Mouse (Mus musculus) E14TG2a.4 (cell line): ENCODE data around the gene Spaar.

Experiments used
- H3K27me3 ChIP-seq: 2 replicates; pipeline ENCODE4 v1.6.1; 2014; ENCODE audit warnings: low read length, control low read depth; ENCODE audit not compliant: insufficient read depth
- H3K36me3 ChIP-seq: 2 replicates; pipeline ENCODE4 v1.6.1; 2014; ENCODE audit warnings: low read length, control low read depth; ENCODE audit not compliant: insufficient read depth
- H3K4me1 ChIP-seq: replicated peaks from 2 replicates; pipeline ENCODE4 v1.6.1; 2014; ENCODE audit warnings: low read depth, low read length, control low read depth
- H3K4me3 ChIP-seq: replicated peaks from 2 replicates; pipeline ENCODE4 v1.5.1; 2014; ENCODE audit warnings: mild to moderate bottlenecking, low read length
- H3K9me3 ChIP-seq: 2 replicates; pipeline ENCODE4 v1.6.1; 2014; ENCODE audit warnings: low read length, control low read depth
- CTCF ChIP-seq: conservative IDR thresholded peaks from 2 replicates; pipeline ENCODE4 v1.5.1; 2014; ENCODE audit warnings: low read length
- NANOG ChIP-seq: IDR thresholded peaks from 2 replicates; pipeline ENCODE4 v1.6.1; 2014; ENCODE audit warnings: borderline replicate concordance, low read length, mixed read lengths
- POU5F1 ChIP-seq: IDR thresholded peaks from 2 replicates; pipeline ENCODE4 v1.6.1; 2014; ENCODE audit warnings: low read length, borderline replicate concordance

Gene Spaar

DNA sequence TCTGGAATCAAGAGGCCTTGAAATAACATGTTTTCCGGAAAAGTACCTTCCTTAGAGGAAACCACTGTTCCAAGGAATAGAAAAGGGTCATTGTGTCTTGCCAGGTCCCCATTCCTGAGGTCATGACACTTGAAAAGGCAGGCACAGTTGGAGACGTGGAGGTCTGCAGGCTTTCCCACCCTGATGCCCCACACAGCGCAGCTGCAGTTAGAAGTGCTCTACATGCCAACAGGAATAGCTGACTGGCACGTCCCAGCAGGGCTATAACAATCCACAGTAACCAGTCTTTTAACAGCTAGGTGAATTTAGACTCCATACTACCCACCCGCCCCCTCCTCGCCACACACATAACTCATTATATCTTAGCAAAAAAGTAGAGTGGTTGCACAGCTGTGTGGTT, 7.3 kb downstream of the Spaar start:
- H3K36me3 ChIP-seq, result no peaks in the 10 kb centered on the region
- H3K9me3 ChIP-seq, result no peaks in the 10 kb centered on the region
- H3K4me3 ChIP-seq, result no peak overlapping the region
- H3K4me1 ChIP-seq, result peaks cover 30% of the 10 kb centered on the region
- TF ChIP-seq CTCF (no peak), NANOG (no peak), POU5F1 (no peak)
- peaks cover 15% of the 10 kb centered on the region for H3K27me3 ChIP-seq

DNA sequence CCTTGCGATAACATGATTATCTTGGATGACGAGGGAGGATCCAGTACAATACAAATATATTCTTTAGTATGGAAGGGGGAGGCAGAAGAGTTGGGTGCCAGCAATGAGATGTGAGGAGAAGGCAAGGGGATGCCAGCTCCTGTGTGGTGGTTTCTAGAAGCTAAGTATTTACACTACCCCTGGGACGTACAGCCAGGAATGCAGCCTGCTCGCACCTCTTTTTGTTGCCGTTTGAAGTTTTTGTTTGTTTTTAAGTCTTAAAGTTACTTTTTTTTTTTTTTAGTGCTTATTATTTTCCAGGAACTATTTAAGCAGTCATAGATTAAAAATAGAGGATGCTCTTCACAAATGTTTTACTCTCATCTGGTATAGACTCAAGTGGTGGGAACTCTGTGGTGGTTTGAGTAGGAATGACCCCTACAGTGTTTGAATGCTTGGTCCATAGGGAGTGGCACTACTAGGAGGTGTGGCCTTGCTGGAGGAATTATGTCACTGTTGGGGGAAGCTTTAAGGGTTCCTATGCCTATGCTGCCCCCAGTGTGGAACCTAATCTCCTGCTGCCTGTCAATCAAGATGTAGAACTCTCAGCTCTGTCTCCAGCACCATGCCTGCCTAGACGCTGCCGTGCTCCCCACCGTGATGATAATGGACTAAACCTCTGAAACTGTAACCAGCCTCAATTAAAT, 9.3 kb downstream of the Spaar start:
- no peaks in the 10 kb centered on the region for H3K9me3 ChIP-seq

DNA sequence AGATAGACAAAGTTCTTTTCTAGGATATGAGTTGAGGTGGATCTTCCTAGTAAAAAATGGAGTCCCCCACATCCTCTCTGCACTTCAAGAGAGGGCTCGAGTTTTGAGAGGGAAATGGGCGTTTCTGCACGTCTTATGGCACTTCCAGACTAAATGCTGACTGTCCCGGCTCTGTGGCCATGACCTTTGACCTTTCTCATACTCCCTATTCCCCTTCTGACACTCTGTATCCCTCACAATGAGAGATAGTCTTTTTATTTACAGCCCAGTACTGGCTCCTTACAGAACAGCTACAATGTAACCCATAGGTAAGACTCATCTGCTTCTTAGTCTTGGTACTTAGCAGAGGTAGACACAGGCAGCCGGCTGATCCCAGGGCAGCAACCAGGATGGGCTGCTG, 11.7 kb downstream of the Spaar start:
- peaks cover 63% of the 10 kb centered on the region for H3K4me1 ChIP-seq
- no peaks in the 10 kb centered on the region for H3K36me3 ChIP-seq
- TF ChIP-seq POU5F1, result no peak
- TF ChIP-seq CTCF, result no peak
- H3K4me3 ChIP-seq, result no peak overlapping the region
- peaks cover 5% of the 10 kb centered on the region; the same call in 1 of the 2 replicates for H3K27me3 ChIP-seq
- no peaks in the 10 kb centered on the region for H3K9me3 ChIP-seq

More for the DNA sequence above, 9.3 kb downstream of the Spaar start:
- H3K36me3 ChIP-seq, result no peaks in the 10 kb centered on the region
- peaks cover 46% of the 10 kb centered on the region for H3K4me1 ChIP-seq
- TF ChIP-seq NANOG, result no peak
- H3K4me3 ChIP-seq, result no peak overlapping the region
- peaks cover 5% of the 10 kb centered on the region; the same call in 1 of the 2 replicates for H3K27me3 ChIP-seq

DNA sequence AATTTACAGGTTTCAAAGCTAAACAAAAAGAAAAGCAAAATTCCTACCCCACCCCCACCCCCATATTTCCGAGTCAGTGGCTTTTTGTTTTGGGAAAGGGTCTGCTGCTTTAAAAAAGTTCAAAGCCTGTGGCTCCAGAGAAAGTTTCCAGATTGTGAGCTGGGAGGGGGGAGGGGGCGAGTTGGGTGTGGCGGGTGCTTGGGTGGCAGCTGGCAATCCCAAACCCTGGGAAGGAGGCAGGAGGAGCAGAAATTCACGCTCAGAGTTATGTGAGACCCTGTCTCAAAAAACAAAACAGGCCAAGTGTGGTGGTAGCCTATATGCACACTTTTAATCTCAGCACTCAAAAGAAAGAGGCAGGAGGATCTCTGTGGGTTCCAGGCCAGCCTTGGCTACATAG, 12.8 kb downstream of the Spaar start:
- Histone ChIP-seq H3K9me3 (no peaks in the 10 kb centered on the region), H3K27me3 (peaks cover 5% of the 10 kb centered on the region; the same call in 1 of the 2 replicates), H3K4me3 (peak overlapping the region; percentile 23), H3K4me1 (peaks cover 70% of the 10 kb centered on the region), H3K36me3 (no peaks in the 10 kb centered on the region)
- no peak for TF ChIP-seq POU5F1
- TF ChIP-seq CTCF, result no peak
- no peak for TF ChIP-seq NANOG

DNA sequence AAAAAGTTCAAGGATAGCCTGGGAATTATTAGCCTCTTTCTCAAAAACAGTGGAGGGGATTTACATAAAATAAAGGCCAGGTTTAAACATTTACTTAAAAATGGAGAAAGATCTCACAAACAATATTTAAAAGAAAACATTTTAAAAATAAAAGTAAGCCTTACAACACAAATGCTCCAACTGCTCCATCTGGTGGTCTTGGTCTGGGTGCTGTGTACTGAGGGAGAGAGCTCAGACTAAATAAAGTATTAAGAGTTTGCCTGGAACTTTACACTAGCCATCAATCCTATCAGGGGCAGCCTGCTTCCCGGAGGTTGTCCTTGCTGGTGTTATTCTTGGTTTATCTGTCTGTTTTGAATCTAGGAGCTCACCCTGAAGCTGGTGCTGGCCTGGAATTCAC, 13.3 kb downstream of the Spaar start:
- no peak for TF ChIP-seq NANOG
- no peak for TF ChIP-seq CTCF
- TF ChIP-seq POU5F1, result no peak
- Histone ChIP-seq H3K4me3 (no peak overlapping the region), H3K27me3 (peaks cover 3% of the 10 kb centered on the region; the same call in 1 of the 2 replicates), H3K36me3 (no peaks in the 10 kb centered on the region), H3K4me1 (peaks cover 70% of the 10 kb centered on the region), H3K9me3 (no peaks in the 10 kb centered on the region)

DNA sequence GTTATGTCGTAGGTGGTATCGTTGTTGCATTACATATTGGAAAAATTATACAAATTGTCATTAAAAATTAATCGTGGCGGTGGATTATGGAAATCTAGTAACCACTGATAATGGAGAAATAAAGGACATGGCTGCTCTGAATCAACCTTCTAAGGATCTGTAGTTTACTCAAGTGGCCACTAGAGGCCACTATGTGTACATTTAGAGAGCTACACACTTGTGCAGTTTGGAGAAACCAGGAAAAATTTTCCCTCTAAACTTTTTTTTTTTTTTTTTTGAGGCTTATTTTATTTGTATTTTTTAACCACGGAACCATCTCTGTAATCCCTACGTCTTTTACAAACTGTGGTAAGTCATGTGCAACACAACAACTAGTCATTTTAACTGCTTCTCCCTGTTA, 15.4 kb downstream of the Spaar start:
- no peak overlapping the region for H3K4me3 ChIP-seq
- TF ChIP-seq NANOG (no peak), CTCF (peak; percentile 73), POU5F1 (no peak)
- H3K4me1 ChIP-seq, result peaks cover 58% of the 10 kb centered on the region
- H3K36me3 ChIP-seq, result no peaks in the 10 kb centered on the region
- no peaks in the 10 kb centered on the region for H3K27me3 ChIP-seq
- H3K9me3 ChIP-seq, result peaks cover 11% of the 10 kb centered on the region

DNA sequence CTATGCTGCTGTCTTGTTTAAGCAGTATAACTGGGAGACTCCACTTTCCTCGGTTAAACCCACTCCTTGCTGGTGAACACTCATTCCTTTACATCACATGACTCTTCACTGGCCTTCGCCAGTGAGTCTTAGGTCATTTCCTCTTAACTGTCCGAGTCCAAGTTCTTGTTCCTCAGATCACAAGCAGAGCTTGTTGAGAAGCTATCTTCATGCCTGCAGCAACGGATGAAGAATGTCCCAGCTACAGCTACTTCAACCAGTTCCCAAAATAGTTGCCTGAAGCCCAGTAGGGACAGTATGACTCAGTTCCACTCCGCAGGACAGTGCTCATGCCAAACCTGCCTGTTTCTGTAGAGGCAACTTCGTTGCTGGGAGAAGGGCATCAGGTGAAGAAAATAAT, 27.4 kb downstream of the Spaar start:
- Histone ChIP-seq H3K4me3 (no peak overlapping the region), H3K9me3 (no peaks in the 10 kb centered on the region), H3K4me1 (peaks cover 12% of the 10 kb centered on the region; the same call in 1 of the 2 replicates), H3K27me3 (peaks cover 6% of the 10 kb centered on the region; the same call in 1 of the 2 replicates), H3K36me3 (no peaks in the 10 kb centered on the region)
- TF ChIP-seq CTCF, result no peak
- TF ChIP-seq POU5F1, result no peak
- TF ChIP-seq NANOG, result no peak

DNA sequence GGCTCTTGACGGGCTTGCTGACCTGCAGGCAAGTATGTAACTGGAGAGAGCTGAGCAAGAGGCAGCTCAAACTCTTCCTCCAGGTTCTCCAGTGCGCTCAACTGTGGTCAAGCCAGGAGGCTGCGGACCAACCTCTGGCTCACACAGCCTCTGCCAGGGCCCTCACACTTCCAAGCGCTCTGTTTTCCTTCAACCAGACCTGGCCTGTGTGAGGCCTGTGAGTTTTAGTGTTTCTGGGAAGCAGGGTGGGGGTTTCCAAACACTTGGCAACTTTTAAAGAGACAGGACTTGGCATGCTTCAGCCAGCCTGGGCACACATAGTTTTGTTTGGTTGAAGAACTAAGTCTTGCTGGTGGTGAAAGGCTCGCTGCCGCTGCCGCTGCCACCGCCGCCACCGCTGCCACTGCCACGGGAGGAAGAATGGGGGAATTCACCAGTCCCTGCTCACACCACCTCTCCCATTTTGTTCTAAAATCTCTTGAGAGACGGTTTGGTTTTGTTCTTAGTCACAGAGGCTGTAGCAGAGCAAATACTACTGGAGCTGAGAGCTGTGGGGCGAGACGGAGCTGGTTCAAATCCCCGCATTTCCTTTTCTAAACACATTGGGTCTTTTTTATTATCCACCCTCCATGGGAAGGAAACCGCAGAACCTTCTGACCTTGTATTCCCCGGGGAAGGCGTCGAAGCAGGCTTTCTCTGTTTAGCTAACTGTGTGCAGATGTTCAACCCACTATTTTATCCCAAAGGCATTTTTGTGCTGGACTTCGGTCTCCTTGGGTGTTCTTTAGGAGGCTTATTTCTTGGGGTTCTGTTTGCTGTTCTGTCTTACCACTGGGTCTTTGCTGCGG, 30.0 kb downstream of the Spaar start:
- Histone ChIP-seq H3K9me3 (peaks cover 6% of the 10 kb centered on the region; the same call in 1 of the 2 replicates), H3K4me3 (no peak overlapping the region), H3K4me1 (peaks cover 12% of the 10 kb centered on the region; the same call in 1 of the 2 replicates), H3K27me3 (peaks cover 6% of the 10 kb centered on the region; the same call in 1 of the 2 replicates), H3K36me3 (no peaks in the 10 kb centered on the region)
- TF ChIP-seq NANOG, result no peak
- no peak for TF ChIP-seq POU5F1
- no peak for TF ChIP-seq CTCF
